Mouse (Mus musculus) ZHBTc4 (cell line): ENCODE results near the gene Olfr198.
"Not testable (repeated sequence)": the region's sequence is repeated elsewhere in the genome, so short reads cannot be mapped to it uniquely, and the experiment has no call there.

ENCODE experiments used
- DNase-seq: peaks from one replicate; pipeline ENCODE4 v3.0.0-alpha.2; 2011; ENCODE audit warnings: low read depth, low spot score

Gene Olfr198

GRCm38 (mm10) chr16:59203433-59203832 is at the start of gene Olfr198:
Gene Olfr198 (minus strand): TSS chr16:59203533.
- DNase-seq: not testable (repeated sequence)

- no peak for DNase-seq
These were observed 46.4 kb upstream of the Olfr198 start for GRCm38 (mm10) chr16:59249684-59250083.

- not testable (repeated sequence) for DNase-seq
These were observed 16.3 kb upstream of the Olfr198 start, which contains the start of gene Olfr199 for GRCm38 (mm10) chr16:59219667-59220066. Gene Olfr199 (minus strand): TSS chr16:59219767.

GRCm38 (mm10) chr16:59217861-59218260 is 14.5 kb upstream of the Olfr198 start:
- not testable (repeated sequence) for DNase-seq

- no peak for DNase-seq
These were observed 33.0 kb downstream of the Olfr198 start, which contains the start of gene Olfr196 for GRCm38 (mm10) chr16:59170354-59170753. Gene Olfr196 (minus strand): TSS chr16:59170454.

- no peak for DNase-seq
These were observed 51.3 kb downstream of the Olfr198 start for GRCm38 (mm10) chr16:59151996-59152395.
